Mouse (Mus musculus) cerebellum, adult 2 months (tissue): ENCODE measurements around the gene Mrpl50. TPM values are rescaled to one million over a fixed set of nuclear protein-coding genes. Genes with fewer than 3 reads are reported as not detected.
A peak's percentile ranks its signal among the peaks of the same experiment; 100 is the strongest.
"Not testable (repeated sequence)": the region's sequence is repeated elsewhere in the genome, so short reads cannot be mapped to it uniquely, and the experiment has no call there.

Experiments used
- DNase-seq, 2 experiments: peaks; one replicate each; pipeline ENCODE4 v3.0.0; 2021
- H3K27ac ChIP-seq: fragments of 200-500 bp; 2 replicates; pipeline ENCODE4 v1.5.1; 2012; ENCODE audit warnings: low read length, control low read depth, inconsistent platforms; ENCODE audit not compliant: insufficient read depth
- H3K27me3 ChIP-seq: fragments of 200-500 bp; 2 replicates; pipeline ENCODE4 v1.6.1; 2012; ENCODE audit warnings: inconsistent platforms, mild to moderate bottlenecking, low read length, moderate library complexity; ENCODE audit not compliant: control insufficient read depth, insufficient read depth
- H3K4me1 ChIP-seq: fragments of 200-500 bp; 2 replicates; pipeline ENCODE4 v1.6.1; 2011; ENCODE audit warnings: low read length; ENCODE audit not compliant: control insufficient read depth, insufficient read depth
- H3K4me3 ChIP-seq: fragments of 200-500 bp; replicated peaks from 2 replicates; pipeline ENCODE3; 2011; ENCODE audit warnings: mild to moderate bottlenecking, low read depth, low read length, control low read depth; ENCODE audit not compliant: insufficient read depth
- CTCF ChIP-seq: fragments of 200-500 bp; IDR thresholded peaks from 2 replicates; pipeline ENCODE4 v1.5.1; 2011; ENCODE audit warnings: low read depth, mild to moderate bottlenecking, control low read depth, low read length, moderate library complexity, borderline replicate concordance; ENCODE audit not compliant: insufficient read depth
- POLR2A ChIP-seq: fragments of 200-500 bp; IDR thresholded peaks from 2 replicates; pipeline ENCODE4 v1.6.1; 2011; ENCODE audit warnings: low read length, control low read depth, borderline replicate concordance; ENCODE audit not compliant: insufficient read depth
- WGBS: fragments of 180-500 bp; shearing (Covaris S2); methylation state at CpG from one replicate; pipeline ENCODE4 v1.1.7; 2018; 5-methylcytosine and 5-hydroxymethylcytosine counted together
- polyA plus RNA-seq: library from polyadenylated mRNA; depleted of rRNA; stranded (reverse); fragments of >200 nt; gene quantifications from 2 replicates; pipeline ENCODE4 v1.2.3, GENCODE M21; 2012

Mrpl50 gene
- polyA plus RNA-seq, 1 experiment, result 20.0 TPM

GRCm38 (mm10) chr4:49522576-49522975 lies 1.7 kb upstream of the Mrpl50 start:
- peaks cover 3% of the 10 kb centered on the region for H3K4me1 ChIP-seq
- peak; percentile 23 to 30 for DNase-seq
- H3K4me3 ChIP-seq, result no peak overlapping the region
- WGBS, result 16% methylated on average over 9 of the region's 9 CpGs
- no peak overlapping the region for H3K27ac ChIP-seq
- TF ChIP-seq CTCF (no peak), POLR2A (no peak)
- no peaks in the 10 kb centered on the region for H3K27me3 ChIP-seq

GRCm38 (mm10) chr4:49521346-49521745 lies 453 bp upstream of the Mrpl50 start:
- Histone ChIP-seq H3K27ac (no peak overlapping the region), H3K4me3 (peak overlapping the region; percentile 80), H3K4me1 (peaks cover 3% of the 10 kb centered on the region), H3K27me3 (no peaks in the 10 kb centered on the region)
- TF ChIP-seq CTCF, result no peak
- TF ChIP-seq POLR2A, result no peak
- WGBS, result under 1% methylated on average over 17 of the region's 17 CpGs
- DNase-seq, result no peak

GRCm38 (mm10) chr4:49519476-49519875 lies 1.4 kb downstream of the Mrpl50 start:
- no peak overlapping the region for H3K27ac ChIP-seq
- no peak overlapping the region for H3K4me3 ChIP-seq
- 67% methylated on average over 5 of the region's 5 CpGs for whole genome bisulfite sequencing
- no peak for DNase-seq
- H3K4me1 ChIP-seq, result peaks cover 3% of the 10 kb centered on the region
- H3K27me3 ChIP-seq, result no peaks in the 10 kb centered on the region
- TF ChIP-seq POLR2A (no peak), CTCF (no peak)

- Histone ChIP-seq H3K27ac (no peak overlapping the region), H3K27me3 (no peaks in the 10 kb centered on the region), H3K4me3 (no peak overlapping the region), H3K4me1 (no peaks in the 10 kb centered on the region)
- TF ChIP-seq POLR2A, result no peak
- no peak for TF ChIP-seq CTCF
- 97% methylated on average over 6 of the region's 6 CpGs for WGBS
- no peak for DNase-seq
Observed at GRCm38 (mm10) chr4:49514441-49514840, 6.5 kb downstream of the Mrpl50 start.

- no peaks in the 10 kb centered on the region for H3K27me3 ChIP-seq
- TF ChIP-seq POLR2A (no peak), CTCF (no peak)
- WGBS, result 88% methylated on average over 4 of the region's 4 CpGs
- H3K4me3 ChIP-seq, result no peak overlapping the region
- no peaks in the 10 kb centered on the region for H3K4me1 ChIP-seq
- DNase-seq, result no peak
- no peak overlapping the region for H3K27ac ChIP-seq
Observed at GRCm38 (mm10) chr4:49512636-49513035, 8.3 kb downstream of the Mrpl50 start.

GRCm38 (mm10) chr4:49510236-49510835 lies 10.6 kb downstream of the Mrpl50 start:
- not testable (repeated sequence) for H3K4me1 ChIP-seq, H3K27me3 ChIP-seq, H3K27ac ChIP-seq, DNase-seq, H3K4me3 ChIP-seq
- 100% methylated on average over 1 of the region's 1 CpGs for WGBS

- 95% methylated on average over 2 of the region's 2 CpGs for WGBS
- Histone ChIP-seq H3K27me3 (no peaks in the 10 kb centered on the region), H3K4me1 (no peaks in the 10 kb centered on the region), H3K4me3 (no peak overlapping the region), H3K27ac (no peak overlapping the region)
- DNase-seq, result no peak
- TF ChIP-seq POLR2A (no peak), CTCF (no peak)
Observed at GRCm38 (mm10) chr4:49509183-49509582, 11.7 kb downstream of the Mrpl50 start.

GRCm38 (mm10) chr4:49506386-49506785 lies 14.5 kb downstream of the Mrpl50 start, which contains the start of gene Baat:
Gene Baat (minus strand): TSS chr4:49506557.
- 87% methylated on average over 3 of the region's 3 CpGs for WGBS
- H3K4me3 ChIP-seq, result no peak within 1 kb of the TSS
- TF ChIP-seq CTCF, result no peak
- no peak for TF ChIP-seq POLR2A
- H3K27ac ChIP-seq, result no peak within 1 kb of the TSS
- no peaks in the 10 kb centered on the region for H3K4me1 ChIP-seq
- H3K27me3 ChIP-seq, result no peaks in the 10 kb centered on the region
- no peak for DNase-seq
